Mouse (Mus musculus) adrenal gland, adult 2 months (tissue): Measurements from ENCODE around the gene Kcnc1. TPM values are rescaled to one million over a fixed set of nuclear protein-coding genes. Genes with fewer than 3 reads are reported as not detected.

ENCODE experiments used
- DNase-seq: peaks from one replicate; pipeline ENCODE4 v3.0.0; 2021
- polyA plus RNA-seq: library from polyadenylated mRNA; depleted of rRNA; stranded (reverse); fragments of >200 nt; gene quantifications from 2 replicates; pipeline ENCODE4 v1.2.3, GENCODE M21; 2012
- total RNA-seq, 2 experiments: library from RNA; stranded (reverse); gene quantifications; 2 replicates each; pipeline ENCODE4 v1.2.3; 2021

The Kcnc1 gene
- total and polyA plus RNA-seq, 3 experiments, result 0.28 to 0.76 (median 0.37) TPM

GRCm38 (mm10) chr7:46394933-46395332 lies 1.4 kb upstream of the Kcnc1 start:
- no peak for DNase-seq

- DNase-seq, result no peak
These were observed 726 bp upstream of the Kcnc1 start for GRCm38 (mm10) chr7:46395571-46395970.

- no peak for DNase-seq
These were observed 833 bp downstream of the Kcnc1 start for GRCm38 (mm10) chr7:46396928-46397731.

- DNase-seq, result no peak
These were observed 1.5 kb downstream of the Kcnc1 start for GRCm38 (mm10) chr7:46397732-46398333.

GRCm38 (mm10) chr7:46398612-46399011 lies 2.3 kb downstream of the Kcnc1 start:
- DNase-seq, result no peak

GRCm38 (mm10) chr7:46399676-46400075 lies 3.4 kb downstream of the Kcnc1 start:
- DNase-seq, result no peak

- DNase-seq, result no peak
These were observed 4.0 kb downstream of the Kcnc1 start for GRCm38 (mm10) chr7:46400346-46400745.

GRCm38 (mm10) chr7:46401371-46402180 lies 5.3 kb downstream of the Kcnc1 start:
- DNase-seq, result no peak

GRCm38 (mm10) chr7:46403616-46404485 lies 7.6 kb downstream of the Kcnc1 start:
- DNase-seq, result no peak

GRCm38 (mm10) chr7:46404756-46405155 lies 8.5 kb downstream of the Kcnc1 start:
- no peak for DNase-seq

- no peak for DNase-seq
These were observed 12.3 kb downstream of the Kcnc1 start for GRCm38 (mm10) chr7:46408606-46409005.

- no peak for DNase-seq
These were observed 13.0 kb downstream of the Kcnc1 start for GRCm38 (mm10) chr7:46409204-46409789.

- DNase-seq, result no peak
These were observed 14.4 kb downstream of the Kcnc1 start for GRCm38 (mm10) chr7:46410727-46411126.

GRCm38 (mm10) chr7:46412823-46413222 lies 16.5 kb downstream of the Kcnc1 start:
- DNase-seq, result no peak

GRCm38 (mm10) chr7:46413959-46414725 lies 17.8 kb downstream of the Kcnc1 start:
- no peak for DNase-seq

GRCm38 (mm10) chr7:46415818-46416425 lies 19.6 kb downstream of the Kcnc1 start:
- no peak for DNase-seq

- no peak for DNase-seq
These were observed 21.2 kb downstream of the Kcnc1 start for GRCm38 (mm10) chr7:46417467-46417866.

GRCm38 (mm10) chr7:46418102-46418622 lies 21.9 kb downstream of the Kcnc1 start:
- no peak for DNase-seq

GRCm38 (mm10) chr7:46421535-46421934 lies 25.2 kb downstream of the Kcnc1 start:
- DNase-seq, result no peak
